Mouse (Mus musculus): ENCODE results near the gene Gm47791. TPM values are rescaled to one million over a fixed set of nuclear protein-coding genes. Genes with fewer than 3 reads are reported as not detected.

The Gm47791 gene
- not detected in 2 replicates for polyA plus RNA-seq (2014; fragmentation: Nextera tagmentation; extraction: Ambion mirVana)

GRCm38 (mm10) chr1:82771022-82771586, at the start of gene Gm47791:
Gene Gm47791 (minus strand): TSS chr1:82771243.
- Histone ChIP-seq H3K9ac (replicated peaks; ENCODE audit: low read length) (no peak within 1 kb of the TSS), H3K4me3 (ENCODE audit: low read depth, low read length) (no peak within 1 kb of the TSS), H3K27ac (replicated peaks; ENCODE audit: low read depth, low read length) (no peak within 1 kb of the TSS), H3K9me3 (replicated peaks; ENCODE audit: control insufficient read depth, low read length) (no peaks in the 10 kb centered on the region), H3K4me1 (ENCODE audit: control insufficient read depth, insufficient read depth, low read length) (no peaks in the 10 kb centered on the region), H3K4me2 (ENCODE audit: low read depth, low read length) (no peak within 1 kb of the TSS), H3K36me3 (replicated peaks; ENCODE audit: control insufficient read depth, insufficient read depth, low read depth, low read length) (no peaks in the 10 kb centered on the region), H3K27me3 (ENCODE audit: control insufficient read depth, insufficient read depth, low read length) (no peaks in the 10 kb centered on the region)
- 91% methylated on average over 14 of the region's 15 CpGs for WGBS
- ATAC-seq (replicated peaks; ENCODE audit: insufficient number of reproducible peaks, low FRiP score, low TSS enrichment, low read depth) (no peak), DNase-seq (ENCODE audit: low spot score) (no peak)

- Histone ChIP-seq H3K4me1 (ENCODE audit: control insufficient read depth, insufficient read depth, low read length) (no peaks in the 10 kb centered on the region), H3K9ac (replicated peaks; ENCODE audit: low read length) (no peak overlapping the region)
Measured at GRCm38 (mm10) chr1:82820626-82821186, 49.7 kb upstream of the Gm47791 start.

GRCm38 (mm10) chr1:82820179-82820578, 49.1 kb upstream of the Gm47791 start:
- Histone ChIP-seq H3K9ac (replicated peaks; ENCODE audit: low read length) (no peak overlapping the region), H3K36me3 (replicated peaks; ENCODE audit: control insufficient read depth, insufficient read depth, low read depth, low read length) (no peaks in the 10 kb centered on the region), H3K4me1 (ENCODE audit: control insufficient read depth, insufficient read depth, low read length) (no peaks in the 10 kb centered on the region), H3K4me3 (ENCODE audit: low read depth, low read length) (no peak overlapping the region), H3K27me3 (ENCODE audit: control insufficient read depth, insufficient read depth, low read length) (no peaks in the 10 kb centered on the region), H3K27ac (replicated peaks; ENCODE audit: low read depth, low read length) (no peak overlapping the region), H3K4me2 (ENCODE audit: low read depth, low read length) (no peak overlapping the region), H3K9me3 (replicated peaks; ENCODE audit: control insufficient read depth, low read length) (no peaks in the 10 kb centered on the region)
- ATAC-seq (replicated peaks; ENCODE audit: insufficient number of reproducible peaks, low FRiP score, low TSS enrichment, low read depth) (no peak; the same call in 1 of the 2 replicates), DNase-seq (ENCODE audit: low spot score) (no peak)
- 66% methylated on average over 15 of the region's 15 CpGs for WGBS

More at GRCm38 (mm10) chr1:82820626-82821186, 49.7 kb upstream of the Gm47791 start:
- Histone ChIP-seq H3K4me3 (ENCODE audit: low read depth, low read length) (no peak overlapping the region), H3K4me2 (ENCODE audit: low read depth, low read length) (no peak overlapping the region), H3K27ac (replicated peaks; ENCODE audit: low read depth, low read length) (no peak overlapping the region), H3K36me3 (replicated peaks; ENCODE audit: control insufficient read depth, insufficient read depth, low read depth, low read length) (no peaks in the 10 kb centered on the region), H3K9me3 (replicated peaks; ENCODE audit: control insufficient read depth, low read length) (no peaks in the 10 kb centered on the region), H3K27me3 (ENCODE audit: control insufficient read depth, insufficient read depth, low read length) (no peaks in the 10 kb centered on the region)
- ATAC-seq (replicated peaks; ENCODE audit: insufficient number of reproducible peaks, low FRiP score, low TSS enrichment, low read depth) (no peak), DNase-seq (ENCODE audit: low spot score) (no peak)
- 83% methylated on average over 3 of the region's 3 CpGs for WGBS

GRCm38 (mm10) chr1:82819366-82819765, 48.3 kb upstream of the Gm47791 start:
- no peak overlapping the region for H3K4me3 ChIP-seq (ENCODE audit: low read depth, low read length)
- 53% methylated on average over 10 of the region's 10 CpGs for WGBS
- no peak for ATAC-seq (replicated peaks; ENCODE audit: insufficient number of reproducible peaks, low FRiP score, low TSS enrichment, low read depth)
- no peaks in the 10 kb centered on the region for H3K36me3 ChIP-seq (replicated peaks; ENCODE audit: control insufficient read depth, insufficient read depth, low read depth, low read length)
- H3K4me1 ChIP-seq (ENCODE audit: control insufficient read depth, insufficient read depth, low read length) = no peaks in the 10 kb centered on the region
- no peak overlapping the region for H3K27ac ChIP-seq (replicated peaks; ENCODE audit: low read depth, low read length)
- no peak for DNase-seq (ENCODE audit: low spot score)
- H3K9me3 ChIP-seq (replicated peaks; ENCODE audit: control insufficient read depth, low read length) = no peaks in the 10 kb centered on the region
- no peaks in the 10 kb centered on the region for H3K27me3 ChIP-seq (ENCODE audit: control insufficient read depth, insufficient read depth, low read length)
- H3K4me2 ChIP-seq (ENCODE audit: low read depth, low read length) = no peak overlapping the region
- H3K9ac ChIP-seq (replicated peaks; ENCODE audit: low read length) = no peak overlapping the region

- H3K4me2 ChIP-seq (ENCODE audit: low read depth, low read length) = no peak overlapping the region
- H3K4me3 ChIP-seq (ENCODE audit: low read depth, low read length) = no peak overlapping the region
- DNase-seq (ENCODE audit: low spot score) = no peak
- H3K36me3 ChIP-seq (replicated peaks; ENCODE audit: control insufficient read depth, insufficient read depth, low read depth, low read length) = no peaks in the 10 kb centered on the region
- H3K9ac ChIP-seq (replicated peaks; ENCODE audit: low read length) = no peak overlapping the region
- WGBS = 75% methylated on average over 17 of the region's 17 CpGs
- no peak for ATAC-seq (replicated peaks; ENCODE audit: insufficient number of reproducible peaks, low FRiP score, low TSS enrichment, low read depth)
- no peaks in the 10 kb centered on the region for H3K27me3 ChIP-seq (ENCODE audit: control insufficient read depth, insufficient read depth, low read length)
- no peaks in the 10 kb centered on the region for H3K9me3 ChIP-seq (replicated peaks; ENCODE audit: control insufficient read depth, low read length)
- H3K27ac ChIP-seq (replicated peaks; ENCODE audit: low read depth, low read length) = no peak overlapping the region
- no peaks in the 10 kb centered on the region for H3K4me1 ChIP-seq (ENCODE audit: control insufficient read depth, insufficient read depth, low read length)
Measured at GRCm38 (mm10) chr1:82815941-82816716, 45.1 kb upstream of the Gm47791 start.

- no peak overlapping the region for H3K27ac ChIP-seq (replicated peaks; ENCODE audit: low read depth, low read length)
- H3K36me3 ChIP-seq (replicated peaks; ENCODE audit: control insufficient read depth, insufficient read depth, low read depth, low read length) = no peaks in the 10 kb centered on the region
- no peaks in the 10 kb centered on the region for H3K9me3 ChIP-seq (replicated peaks; ENCODE audit: control insufficient read depth, low read length)
- no peak overlapping the region for H3K4me2 ChIP-seq (ENCODE audit: low read depth, low read length)
- no peak overlapping the region for H3K9ac ChIP-seq (replicated peaks; ENCODE audit: low read length)
- no peaks in the 10 kb centered on the region for H3K27me3 ChIP-seq (ENCODE audit: control insufficient read depth, insufficient read depth, low read length)
- DNase-seq (ENCODE audit: low spot score) (no peak), ATAC-seq (replicated peaks; ENCODE audit: insufficient number of reproducible peaks, low FRiP score, low TSS enrichment, low read depth) (no peak)
- WGBS = 62% methylated on average over 1 of the region's 1 CpGs
- no peaks in the 10 kb centered on the region for H3K4me1 ChIP-seq (ENCODE audit: control insufficient read depth, insufficient read depth, low read length)
- H3K4me3 ChIP-seq (ENCODE audit: low read depth, low read length) = no peak overlapping the region
Measured at GRCm38 (mm10) chr1:82811766-82812165, 40.7 kb upstream of the Gm47791 start.

- no peaks in the 10 kb centered on the region for H3K4me1 ChIP-seq (ENCODE audit: control insufficient read depth, insufficient read depth, low read length)
- H3K9ac ChIP-seq (replicated peaks; ENCODE audit: low read length) = no peak overlapping the region
- DNase-seq (ENCODE audit: low spot score) (no peak), ATAC-seq (replicated peaks; ENCODE audit: insufficient number of reproducible peaks, low FRiP score, low TSS enrichment, low read depth) (no peak)
- 54% methylated on average over 3 of the region's 3 CpGs for WGBS
- H3K27me3 ChIP-seq (ENCODE audit: control insufficient read depth, insufficient read depth, low read length) = no peaks in the 10 kb centered on the region
- no peak overlapping the region for H3K27ac ChIP-seq (replicated peaks; ENCODE audit: low read depth, low read length)
- no peak overlapping the region for H3K4me2 ChIP-seq (ENCODE audit: low read depth, low read length)
- no peak overlapping the region for H3K4me3 ChIP-seq (ENCODE audit: low read depth, low read length)
- H3K9me3 ChIP-seq (replicated peaks; ENCODE audit: control insufficient read depth, low read length) = no peaks in the 10 kb centered on the region
- no peaks in the 10 kb centered on the region for H3K36me3 ChIP-seq (replicated peaks; ENCODE audit: control insufficient read depth, insufficient read depth, low read depth, low read length)
Measured at GRCm38 (mm10) chr1:82808564-82808963, 37.5 kb upstream of the Gm47791 start.

- Histone ChIP-seq H3K9me3 (replicated peaks; ENCODE audit: control insufficient read depth, low read length) (no peaks in the 10 kb centered on the region), H3K4me2 (ENCODE audit: low read depth, low read length) (no peak overlapping the region), H3K36me3 (replicated peaks; ENCODE audit: control insufficient read depth, insufficient read depth, low read depth, low read length) (no peaks in the 10 kb centered on the region), H3K27me3 (ENCODE audit: control insufficient read depth, insufficient read depth, low read length) (no peaks in the 10 kb centered on the region), H3K27ac (replicated peaks; ENCODE audit: low read depth, low read length) (no peak overlapping the region), H3K9ac (replicated peaks; ENCODE audit: low read length) (no peak overlapping the region), H3K4me1 (ENCODE audit: control insufficient read depth, insufficient read depth, low read length) (no peaks in the 10 kb centered on the region), H3K4me3 (ENCODE audit: low read depth, low read length) (no peak overlapping the region)
- WGBS = 91% methylated on average over 7 of the region's 7 CpGs
- ATAC-seq (replicated peaks; ENCODE audit: insufficient number of reproducible peaks, low FRiP score, low TSS enrichment, low read depth) (no peak), DNase-seq (ENCODE audit: low spot score) (no peak)
Measured at GRCm38 (mm10) chr1:82807206-82807605, 36.2 kb upstream of the Gm47791 start.
